Mouse (Mus musculus) lung, postnatal 0 days (tissue): ENCODE results near the gene Lrrc20.
A peak's percentile ranks its signal among the peaks of the same experiment; 100 is the strongest.

ENCODE experiments used
- CTCF ChIP-seq: IDR thresholded peaks from 2 replicates; pipeline ENCODE4 v1.5.1; 2016; ENCODE audit warnings: antibody characterized with exemption, mild to moderate bottlenecking
- EP300 ChIP-seq: IDR thresholded peaks from 2 replicates; pipeline ENCODE4 v1.6.1; 2016; ENCODE audit warnings: antibody characterized with exemption, mild to moderate bottlenecking, control low read depth

GRCm38 (mm10) chr10:61572126-61572525, 96.5 kb downstream of the Lrrc20 start:
- TF ChIP-seq EP300 (no peak), CTCF (0 out of 2 replicates have a peak, but pooled peaks have one; percentile 11)
